ENCODE assay signal across 11 mouse cellular contexts in the genomic region with DNA sequence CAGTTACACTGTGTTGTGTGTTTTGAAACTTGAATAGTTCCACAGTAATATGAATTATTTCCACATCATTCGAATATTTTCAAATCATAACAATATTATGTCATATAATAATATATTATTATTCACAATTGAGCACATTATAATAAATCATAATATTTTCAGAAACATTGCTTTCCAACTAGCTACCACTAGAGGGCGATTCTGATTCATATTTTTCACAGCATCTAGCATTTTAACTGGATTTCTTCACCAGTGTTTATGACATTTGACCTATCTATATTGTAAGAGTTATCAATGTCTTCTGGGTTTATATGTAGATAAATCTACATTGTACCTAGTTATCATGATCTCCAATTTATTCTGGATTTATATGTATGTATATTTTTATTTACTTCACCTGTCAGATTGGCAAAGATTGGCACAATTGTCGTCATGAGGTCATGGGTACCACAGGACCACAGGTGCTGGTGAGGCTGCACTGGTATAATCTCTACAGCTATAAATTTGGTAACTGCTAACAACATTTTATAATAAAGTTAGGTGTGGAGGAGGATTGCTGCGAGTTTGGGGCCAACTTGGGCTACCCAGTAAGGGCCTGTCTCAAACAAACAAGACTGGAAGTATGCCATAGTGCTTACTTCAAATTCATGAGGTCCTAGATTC. TPM values are rescaled to one million over a fixed set of nuclear protein-coding genes. Genes with fewer than 3 reads are reported as not detected.
A peak's percentile ranks its signal among the peaks of the same experiment; 100 is the strongest.
DNase-seq lines count a peak whose midpoint lies in the region; ATAC-seq and TF ChIP-seq lines count a peak whose summit lies in the region.
"Had no signal": no experiment of that assay in that cellular context is flagged by ENCODE, and none has a peak within 500 bp of the region (broad histone marks: within the 10 kb centered on the region; RNA-seq: fewer than 3 reads in every experiment).

No protein-coding gene starts in this region.

- no peaks in the 10 kb centered on the region for H3K27me3 ChIP-seq in embryonic facial prominence, embryonic 11.5 days (ENCODE audit: control insufficient read depth, insufficient read depth, low read length)
- H3K27me3 ChIP-seq in embryonic facial prominence, embryonic 10.5 days (replicated peaks; ENCODE audit: low read depth, poor library complexity, severe bottlenecking), result no peaks in the 10 kb centered on the region
- H3K27me3 ChIP-seq: liver, embryonic 13.5 days; stomach, embryonic 15.5 days had no signal

- TF ChIP-seq CTCF in left cerebral cortex, adult 2 months (IDR thresholded peaks at IDR 0.05), result peak; percentile 76

- no peak overlapping the region for H3K4me3 ChIP-seq in embryonic facial prominence, embryonic 11.5 days (ENCODE audit: low read depth, low read length)
- H3K4me3 ChIP-seq in embryonic facial prominence, embryonic 10.5 days, result no peak overlapping the region
- H3K4me3 ChIP-seq in left cerebral cortex, adult 2 months, result no peak overlapping the region
- H3K4me3 ChIP-seq: hindbrain, embryonic 10.5 days; liver, embryonic 13.5 days; stomach, embryonic 15.5 days had no signal

- no peak overlapping the region for H3K27ac ChIP-seq in embryonic facial prominence, embryonic 11.5 days (replicated peaks; ENCODE audit: low read depth, low read length)
- H3K27ac ChIP-seq in embryonic facial prominence, embryonic 10.5 days (replicated peaks), result no peak overlapping the region
- no peak overlapping the region for H3K27ac ChIP-seq in left cerebral cortex, adult 2 months
- H3K27ac ChIP-seq: hindbrain, embryonic 10.5 days; liver, embryonic 13.5 days; stomach, embryonic 15.5 days had no signal

- 47% methylated on average over 4 of the region's 4 CpGs for WGBS in embryonic facial prominence, embryonic 11.5 days
- WGBS in embryonic facial prominence, embryonic 10.5 days, result 47% methylated on average over 4 of the region's 4 CpGs

- H3K4me1 ChIP-seq in embryonic facial prominence, embryonic 11.5 days (ENCODE audit: control insufficient read depth, insufficient read depth, low read length), result no peaks in the 10 kb centered on the region
- H3K4me1 ChIP-seq in embryonic facial prominence, embryonic 10.5 days, result no peaks in the 10 kb centered on the region
- H3K4me1 ChIP-seq: hindbrain, embryonic 10.5 days; stomach, embryonic 15.5 days had no signal

- no peaks in the 10 kb centered on the region for H3K9me3 ChIP-seq in embryonic facial prominence, embryonic 11.5 days (replicated peaks; ENCODE audit: control insufficient read depth, low read length)
- no peaks in the 10 kb centered on the region for H3K9me3 ChIP-seq in embryonic facial prominence, embryonic 10.5 days
- H3K9me3 ChIP-seq: hindbrain, embryonic 10.5 days; liver, embryonic 13.5 days; stomach, embryonic 15.5 days had no signal

- H3K36me3 ChIP-seq in embryonic facial prominence, embryonic 11.5 days (replicated peaks; ENCODE audit: control insufficient read depth, insufficient read depth, low read depth, low read length), result no peaks in the 10 kb centered on the region
- H3K36me3 ChIP-seq in embryonic facial prominence, embryonic 10.5 days (replicated peaks), result no peaks in the 10 kb centered on the region
- H3K36me3 ChIP-seq: hindbrain, embryonic 10.5 days; liver, embryonic 13.5 days; stomach, embryonic 15.5 days had no signal

- intact Hi-C loops in left cerebral cortex, adult 2 months (cut with DNase I), result loop anchor here (1.0 to 2.0 kb wide), 2 partner anchors 99 to 252 kb away; no protein-coding TSS in a partner anchor

- ATAC-seq in embryonic facial prominence, embryonic 11.5 days (replicated peaks; ENCODE audit: insufficient number of reproducible peaks, low FRiP score, low TSS enrichment, low read depth), result no peak

- H3K9ac ChIP-seq in embryonic facial prominence, embryonic 11.5 days (replicated peaks; ENCODE audit: low read length), result no peak overlapping the region
- H3K9ac ChIP-seq: liver, embryonic 13.5 days; stomach, embryonic 15.5 days had no signal

- peak; percentile 67 for DNase-seq in embryonic facial prominence, embryonic 11.5 days (ENCODE audit: low spot score)
- DNase-seq in embryonic facial prominence, embryonic 10.5 days (ENCODE audit: low spot score), result no peak
- no peak for DNase-seq in left cerebral cortex, adult 2 months (ENCODE audit: extremely low spot score in 1 of 2, low spot score in 2 of 2)
- DNase-seq in left cerebral cortex, adult 9 months (ENCODE audit: low spot score in 2 of 2), result no peak
- DNase-seq in 416B (ENCODE audit: low read depth), result peak; percentile 71
- DNase-seq in c-Kit-positive CD71-positive TER-119-negative erythroid progenitor cells, embryonic 14.5 days (ENCODE audit: low read depth), result peak; percentile 25
- DNase-seq in right cerebral cortex, postnatal 14 days, result no peak
- DNase-seq in adrenal gland, postnatal 14 days, result no peak

- H3K4me2 ChIP-seq in embryonic facial prominence, embryonic 11.5 days (ENCODE audit: low read depth, low read length), result no peak overlapping the region
- H3K4me2 ChIP-seq: liver, embryonic 13.5 days; stomach, embryonic 15.5 days had no signal

RNA-seq across cellular contexts. Expression of a gene that starts 12.6 kb away (rescaled TPM):
- polyA plus RNA-seq in embryonic facial prominence, embryonic 11.5 days (2014; fragmentation: Nextera tagmentation; extraction: Ambion mirVana), result 88.0 and 89.1 TPM in 2 replicates
- 126 and 141 TPM in 2 replicates for polyA plus RNA-seq in embryonic facial prominence, embryonic 10.5 days (2016; fragmentation: Nextera tagmentation; extraction: Ambion mirVana)
- 10 to 100 TPM; 84.3 to 85.4 TPM for total RNA-seq in left cerebral cortex, adult 2 months (2021)
- total RNA-seq in adrenal gland, postnatal 14 days (2021), result 5.9 and 8.0 TPM in 2 replicates

RNA-seq across cellular contexts. Expression of a gene that starts 26.9 kb away (rescaled TPM):
- 1.8 and 2.0 TPM in 2 replicates for polyA plus RNA-seq in embryonic facial prominence, embryonic 11.5 days (2014; fragmentation: Nextera tagmentation; extraction: Ambion mirVana)
- 1.8 and 2.2 TPM in 2 replicates for polyA plus RNA-seq in embryonic facial prominence, embryonic 10.5 days (2016; fragmentation: Nextera tagmentation; extraction: Ambion mirVana)
- 1 to 10 TPM; 2.4 to 2.5 TPM for total RNA-seq in left cerebral cortex, adult 2 months (2021)
- 5.3 and 15.6 TPM in 2 replicates for total RNA-seq in adrenal gland, postnatal 14 days (2021)

Comparison
In these comparisons a context has a peak if more than half of its experiments do, and no peak if none do; other contexts are left out.
1. DNase-seq: peak in embryonic facial prominence, embryonic 11.5 days (single experiment), 416B (single experiment) and c-Kit-positive CD71-positive TER-119-negative erythroid progenitor cells, embryonic 14.5 days (single experiment); none in embryonic facial prominence, embryonic 10.5 days (single experiment), left cerebral cortex, adult 2 months (0 of 2), left cerebral cortex, adult 9 months (0 of 2), right cerebral cortex, postnatal 14 days (single experiment) and adrenal gland, postnatal 14 days (single experiment).